Mouse (Mus musculus) liver, embryonic 16.5 days (tissue): ENCODE measurements around the gene Gucy2c. TPM values are rescaled to one million over a fixed set of nuclear protein-coding genes. Genes with fewer than 3 reads are reported as not detected.

Source experiments
- ATAC-seq: fragments of 200-750 bp; cut with Nextera tagmentation; 2 replicates; pipeline ENCODE4 v1.8.0; 2017; ENCODE audit warnings: low read depth, mild to moderate bottlenecking, moderate number of reproducible peaks, moderate library complexity
- H3K27ac ChIP-seq: fragments of 300-500 bp; sonication (generic); 2 replicates; pipeline ENCODE4 v1.5.1; 2014; ENCODE audit warnings: mild to moderate bottlenecking, low read length
- H3K27me3 ChIP-seq: fragments of 300-500 bp; sonication (generic); 2 replicates; pipeline ENCODE4 v1.6.1; 2014; ENCODE audit warnings: low read depth, low read length, mixed read lengths; ENCODE audit not compliant: control insufficient read depth, insufficient read depth
- H3K36me3 ChIP-seq: fragments of 300-500 bp; sonication (generic); 2 replicates; pipeline ENCODE4 v1.6.1; 2014; ENCODE audit warnings: mild to moderate bottlenecking; ENCODE audit not compliant: control insufficient read depth, insufficient read depth
- H3K4me1 ChIP-seq: fragments of 300-500 bp; sonication (generic); 2 replicates; pipeline ENCODE4 v1.6.1; 2014; ENCODE audit warnings: low read depth, low read length, mixed read lengths; ENCODE audit not compliant: control insufficient read depth
- H3K4me2 ChIP-seq: fragments of 300-500 bp; sonication (generic); 2 replicates; pipeline ENCODE4 v1.6.1; 2014; ENCODE audit warnings: low read depth, low read length, mixed read lengths
- H3K4me3 ChIP-seq: fragments of 300-500 bp; sonication (generic); 2 replicates; pipeline ENCODE4 v1.5.1; 2014; ENCODE audit warnings: low read depth, mild to moderate bottlenecking, low read length
- H3K9ac ChIP-seq: fragments of 300-500 bp; sonication (generic); 2 replicates; pipeline ENCODE4 v1.6.1; 2014; ENCODE audit warnings: low read depth, low read length
- H3K9me3 ChIP-seq: fragments of 300-500 bp; sonication (generic); replicated peaks from 2 replicates; pipeline ENCODE4 v1.6.1; 2016; ENCODE audit warnings: low read length; ENCODE audit not compliant: control insufficient read depth
- WGBS: fragments of 180-500 bp; shearing (Covaris S2); extraction: QIAGEN DNeasy Blood & Tissue Kit; methylation state at CpG from one replicate; pipeline ENCODE4 v1.1.7; 2014; ENCODE audit not compliant: insufficient replicate concordance; 5-methylcytosine and 5-hydroxymethylcytosine counted together
- polyA plus RNA-seq: library from polyadenylated mRNA; unstranded; fragments of >200 nt; fragmentation: Nextera tagmentation; extraction: Ambion mirVana; gene quantifications from 2 replicates; pipeline ENCODE4 v1.2.1, GENCODE M21; 2015

Gene Gucy2c
- 0.30 and 0.60 TPM in 2 replicates for polyA plus RNA-seq

DNA sequence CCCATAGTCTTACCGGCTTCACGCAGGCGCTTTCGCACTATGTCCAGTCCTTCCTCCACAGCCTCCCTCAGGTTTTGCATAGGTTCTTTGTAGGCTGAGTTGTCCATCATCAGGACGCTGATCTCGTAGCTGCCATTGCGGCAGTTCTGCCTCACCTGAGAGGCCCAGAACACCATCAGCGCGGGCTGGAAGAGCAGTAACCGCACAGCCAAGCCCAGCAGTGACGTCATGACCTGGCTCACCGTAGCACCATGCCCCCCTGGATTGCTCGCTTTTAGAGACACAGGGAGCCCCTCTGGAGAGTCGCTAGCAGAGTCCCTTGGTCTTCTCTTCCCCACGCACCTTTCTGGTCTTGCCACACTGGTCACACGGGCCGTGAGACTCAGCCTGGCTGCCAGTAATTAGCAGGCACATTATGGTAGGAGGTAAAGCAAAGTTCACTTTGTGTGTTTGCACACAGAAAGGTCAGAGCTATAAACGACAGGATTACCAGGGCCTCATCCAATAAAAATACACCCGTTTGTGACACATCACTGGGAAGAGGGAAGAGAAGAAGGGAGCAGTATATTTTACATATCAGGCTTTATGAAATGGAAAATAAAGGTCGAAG, at the start of gene Gucy2c:
Gucy2c (minus strand) TSS at position 389 of the 610 bp plus-strand sequence.
- Histone ChIP-seq H3K36me3 (no peaks in the 10 kb centered on the region), H3K9me3 (no peaks in the 10 kb centered on the region), H3K4me3 (no peak within 1 kb of the TSS), H3K4me1 (no peaks in the 10 kb centered on the region), H3K9ac (no peak within 1 kb of the TSS), H3K4me2 (no peak within 1 kb of the TSS), H3K27ac (no peak within 1 kb of the TSS), H3K27me3 (no peaks in the 10 kb centered on the region)
- peak; percentile 43; the same call in 1 of the 2 replicates for ATAC-seq
- WGBS: 68% methylated on average over 20 of the region's 20 CpGs

DNA sequence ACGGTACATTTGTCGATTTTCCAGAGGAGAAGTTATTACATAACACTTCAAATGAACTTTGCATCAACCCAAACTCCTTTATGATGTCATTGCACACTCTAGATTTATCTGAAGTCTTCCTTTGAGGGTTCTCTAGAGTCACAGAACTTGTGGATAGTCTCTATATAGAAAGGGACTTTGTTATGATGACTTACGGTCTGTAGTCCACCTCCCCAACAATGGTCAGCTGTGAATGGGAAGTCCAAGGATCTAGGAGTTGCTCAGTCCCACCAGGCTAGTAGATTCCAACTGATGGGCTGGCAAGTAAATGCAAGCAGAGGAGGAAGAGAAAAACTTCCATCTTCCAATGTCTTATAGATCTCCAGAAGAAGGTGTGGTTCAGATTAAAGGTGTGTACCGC, 47.1 kb upstream of the Gucy2c start:
- H3K27me3 ChIP-seq: no peaks in the 10 kb centered on the region
- peaks cover 20% of the 10 kb centered on the region for H3K36me3 ChIP-seq
- peak overlapping the region; percentile 80 for H3K4me2 ChIP-seq
- H3K27ac ChIP-seq: peak overlapping the region; percentile 51; the same call in 1 of the 2 replicates
- peak overlapping the region; percentile 86 for H3K4me3 ChIP-seq
- WGBS: 28% methylated on average over 4 of the region's 4 CpGs
- H3K9ac ChIP-seq: peak overlapping the region; percentile 48; the same call in 1 of the 2 replicates
- no peak for ATAC-seq
- H3K4me1 ChIP-seq: peaks cover 7% of the 10 kb centered on the region
- no peaks in the 10 kb centered on the region for H3K9me3 ChIP-seq

DNA sequence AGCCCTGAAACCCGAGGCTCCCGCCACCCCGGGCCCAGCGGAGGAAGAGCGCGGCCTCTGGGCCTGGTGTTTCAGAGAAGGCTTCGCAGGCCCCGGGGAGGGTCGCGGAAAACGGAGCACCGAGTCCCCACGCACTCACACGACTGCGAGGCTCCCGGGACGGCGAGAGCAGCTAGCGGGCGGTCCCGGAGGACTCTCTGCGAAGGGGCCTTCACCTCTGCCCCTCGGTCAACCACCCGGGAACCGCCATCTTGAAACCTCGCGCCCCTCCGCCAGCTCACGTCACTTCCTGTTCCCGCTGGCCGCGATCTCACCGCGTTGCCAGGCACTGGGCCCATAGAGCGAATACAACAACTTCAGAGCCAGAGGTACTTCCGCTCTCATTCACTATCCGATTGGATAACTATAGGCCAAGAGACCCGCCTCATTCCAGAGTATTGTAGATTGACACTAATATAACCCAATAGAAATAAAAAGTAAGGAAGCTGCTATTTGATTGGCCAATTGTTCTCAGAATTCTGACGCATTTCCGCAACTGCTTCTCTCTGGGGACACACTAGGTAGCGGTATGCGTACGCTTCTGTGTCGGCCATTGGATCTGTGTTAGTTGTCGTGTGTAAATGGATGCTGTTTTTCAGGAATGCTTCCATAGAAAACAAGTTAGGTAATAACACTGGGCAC, 46.5 kb upstream of the Gucy2c start, which contains the start of gene Wbp11:
Wbp11 (minus strand) TSS at position 353 of the 681 bp plus-strand sequence.
- Histone ChIP-seq H3K27me3 (no peaks in the 10 kb centered on the region), H3K4me3 (peak within 1 kb of the TSS; percentile 86), H3K27ac (peak within 1 kb of the TSS; percentile 86), H3K4me1 (peaks cover 7% of the 10 kb centered on the region), H3K4me2 (peak within 1 kb of the TSS; percentile 89), H3K9me3 (no peaks in the 10 kb centered on the region), H3K36me3 (peaks cover 22% of the 10 kb centered on the region), H3K9ac (peak within 1 kb of the TSS; percentile 98)
- ATAC-seq: peak; percentile 100
- under 1% methylated on average over 45 of the region's 45 CpGs for WGBS

DNA sequence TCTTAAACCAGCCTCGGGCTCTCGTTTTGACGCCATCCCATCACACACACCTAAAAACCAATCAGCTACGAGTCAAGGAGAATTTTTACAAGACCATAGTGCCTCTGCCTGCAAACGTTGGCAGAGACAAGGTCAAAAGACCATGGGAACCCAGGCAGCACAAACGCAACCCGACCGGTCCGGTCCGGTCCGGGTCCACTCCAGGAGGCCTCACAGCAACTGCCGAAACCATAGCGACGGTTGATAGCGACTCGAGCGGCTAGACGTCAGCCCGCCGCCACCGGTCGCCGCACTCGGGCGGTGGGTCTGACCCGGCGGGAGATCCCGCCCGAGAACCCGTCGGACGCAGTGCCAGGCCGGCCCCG, 45.9 kb upstream of the Gucy2c start, which contains the start of gene BC049715:
BC049715 (plus strand) TSS at position 111 of the 365 bp plus-strand sequence.
- Histone ChIP-seq H3K9ac (peak within 1 kb of the TSS; percentile 98), H3K4me3 (peak within 1 kb of the TSS; percentile 86), H3K36me3 (peaks cover 27% of the 10 kb centered on the region), H3K9me3 (no peaks in the 10 kb centered on the region), H3K4me2 (peak within 1 kb of the TSS; percentile 89), H3K27me3 (no peaks in the 10 kb centered on the region), H3K27ac (peak within 1 kb of the TSS; percentile 86), H3K4me1 (peaks cover 7% of the 10 kb centered on the region)
- WGBS: under 1% methylated on average over 22 of the region's 34 CpGs
- ATAC-seq: peak; percentile 32

DNA sequence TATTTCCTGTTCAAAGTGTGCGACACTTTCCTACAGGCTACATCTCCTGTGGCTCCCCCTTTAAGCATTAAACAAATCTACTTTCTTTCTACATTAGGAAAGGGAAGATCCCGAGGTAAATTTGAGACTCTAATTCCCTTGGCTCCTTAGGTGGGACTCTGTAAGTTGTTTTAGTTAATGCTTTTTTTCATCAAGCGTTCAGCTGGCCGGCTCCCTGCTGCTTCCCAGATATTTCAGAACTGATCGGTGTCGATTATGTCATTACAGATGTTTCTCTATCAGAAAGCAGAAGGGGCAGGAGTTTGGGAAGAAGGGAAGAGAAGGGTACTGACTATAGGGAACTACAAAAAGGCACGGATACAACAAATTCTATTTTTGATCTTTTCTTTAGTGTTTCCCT, 45.6 kb upstream of the Gucy2c start:
- H3K9ac ChIP-seq: peak overlapping the region; percentile 98
- peaks cover 31% of the 10 kb centered on the region for H3K36me3 ChIP-seq
- H3K4me3 ChIP-seq: peak overlapping the region; percentile 86
- WGBS: 5% methylated on average over 7 of the region's 7 CpGs
- peaks cover 7% of the 10 kb centered on the region for H3K4me1 ChIP-seq
- peak overlapping the region; percentile 89 for H3K4me2 ChIP-seq
- no peak for ATAC-seq
- H3K27me3 ChIP-seq: no peaks in the 10 kb centered on the region
- no peaks in the 10 kb centered on the region for H3K9me3 ChIP-seq
- peak overlapping the region; percentile 86; the same call in 1 of the 2 replicates for H3K27ac ChIP-seq

DNA sequence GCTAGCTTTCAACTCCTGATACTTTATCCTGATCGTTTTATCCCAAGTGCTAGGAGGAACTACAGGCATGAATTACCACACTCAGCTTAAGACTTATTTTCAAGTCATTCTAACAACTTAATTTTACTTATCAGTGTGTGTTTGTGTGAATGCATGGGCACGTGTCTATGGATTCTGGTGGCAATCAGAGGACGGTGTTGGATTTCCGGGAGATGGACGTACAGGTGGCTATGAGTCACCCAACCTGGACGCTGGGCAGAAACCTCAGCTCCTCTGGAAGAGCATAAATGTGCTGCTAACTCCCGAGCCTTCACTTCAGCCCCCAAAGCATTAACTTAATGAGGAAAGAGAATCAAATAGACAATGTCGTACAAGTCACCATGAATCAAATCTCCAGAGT, 43.4 kb upstream of the Gucy2c start:
- WGBS: 88% methylated on average over 8 of the region's 8 CpGs
- Histone ChIP-seq H3K27me3 (no peaks in the 10 kb centered on the region), H3K9ac (no peak overlapping the region), H3K9me3 (no peaks in the 10 kb centered on the region), H3K4me2 (no peak overlapping the region), H3K36me3 (peaks cover 52% of the 10 kb centered on the region), H3K4me3 (no peak overlapping the region), H3K4me1 (peaks cover 7% of the 10 kb centered on the region), H3K27ac (no peak overlapping the region)
- ATAC-seq: no peak

DNA sequence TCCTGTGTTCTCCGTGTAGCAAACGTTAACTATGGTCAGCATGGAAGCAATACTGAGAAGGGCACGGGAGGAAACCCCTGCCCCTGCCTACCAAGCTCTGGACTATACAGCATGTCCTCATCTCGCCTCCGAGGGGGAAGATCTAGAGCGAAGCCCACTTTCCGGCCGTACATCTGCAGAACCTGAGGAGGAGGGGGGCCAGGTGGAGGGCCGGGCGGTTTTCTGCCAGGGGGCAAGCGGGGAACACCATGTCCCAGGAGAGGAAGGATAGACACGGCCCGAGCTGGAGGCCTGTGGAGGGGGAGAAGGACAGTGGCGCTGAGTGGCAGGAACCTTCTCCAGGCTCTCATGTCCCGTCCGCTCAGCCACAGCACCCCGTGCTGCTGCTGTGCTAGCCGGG, 39.5 kb upstream of the Gucy2c start:
- H3K4me1 ChIP-seq: no peaks in the 10 kb centered on the region
- ATAC-seq: 0 out of 2 replicates have a peak, but pooled peaks have one; percentile 3
- no peaks in the 10 kb centered on the region for H3K9me3 ChIP-seq
- no peak overlapping the region for H3K9ac ChIP-seq
- WGBS: 90% methylated on average over 18 of the region's 18 CpGs
- no peak overlapping the region for H3K4me2 ChIP-seq
- no peak overlapping the region for H3K4me3 ChIP-seq
- peaks cover 88% of the 10 kb centered on the region for H3K36me3 ChIP-seq
- no peaks in the 10 kb centered on the region for H3K27me3 ChIP-seq
- H3K27ac ChIP-seq: no peak overlapping the region

DNA sequence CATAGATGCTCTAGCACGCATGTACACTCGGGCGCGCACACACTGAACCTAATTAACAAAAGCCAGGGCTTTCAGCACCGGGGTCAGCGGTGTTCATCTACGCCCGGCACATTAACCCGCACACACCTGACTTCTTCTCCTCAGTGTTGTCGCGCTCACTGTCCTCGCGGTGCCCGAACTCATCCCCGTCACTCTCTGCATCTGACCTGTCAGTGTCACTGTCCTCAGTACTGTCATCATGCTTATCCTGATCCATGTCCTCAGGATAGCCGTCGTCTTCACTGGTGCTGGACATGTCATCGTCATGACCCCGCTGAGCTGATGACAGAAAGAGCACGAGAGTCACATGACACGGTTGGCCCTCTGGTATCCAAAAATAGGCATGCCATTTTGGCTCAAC, 38.8 kb upstream of the Gucy2c start:
- H3K9me3 ChIP-seq: no peaks in the 10 kb centered on the region
- H3K9ac ChIP-seq: no peak overlapping the region
- no peak overlapping the region for H3K4me2 ChIP-seq
- H3K27me3 ChIP-seq: no peaks in the 10 kb centered on the region
- H3K4me3 ChIP-seq: no peak overlapping the region
- no peak for ATAC-seq
- WGBS: 92% methylated on average over 21 of the region's 21 CpGs
- no peaks in the 10 kb centered on the region for H3K4me1 ChIP-seq
- peaks cover 90% of the 10 kb centered on the region for H3K36me3 ChIP-seq
- H3K27ac ChIP-seq: no peak overlapping the region

DNA sequence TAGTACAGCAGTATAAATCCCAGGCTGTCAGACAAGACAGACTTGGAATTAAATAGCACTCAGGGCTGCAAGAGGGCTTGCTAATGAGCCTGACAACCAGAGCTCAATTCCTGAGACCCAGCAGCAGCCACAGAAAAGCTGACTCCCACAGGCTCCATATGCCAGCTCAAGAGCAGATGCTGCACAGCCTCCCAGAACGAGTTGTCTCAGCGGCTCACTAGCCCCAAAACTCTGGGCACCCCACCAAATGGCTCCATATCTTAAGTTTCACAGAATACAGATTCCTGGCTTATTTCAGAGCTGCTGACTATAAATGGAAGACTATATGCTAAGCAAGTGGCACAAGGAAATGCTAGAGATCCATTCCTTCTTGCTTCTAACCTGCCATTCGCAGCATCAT, 36.0 kb upstream of the Gucy2c start:
- no peaks in the 10 kb centered on the region for H3K4me1 ChIP-seq
- H3K9ac ChIP-seq: no peak overlapping the region
- no peak overlapping the region for H3K4me2 ChIP-seq
- no peaks in the 10 kb centered on the region for H3K9me3 ChIP-seq
- H3K27ac ChIP-seq: no peak overlapping the region
- H3K4me3 ChIP-seq: no peak overlapping the region
- ATAC-seq: no peak
- no peaks in the 10 kb centered on the region for H3K27me3 ChIP-seq
- H3K36me3 ChIP-seq: peaks cover 89% of the 10 kb centered on the region
- WGBS: 88% methylated on average over 3 of the region's 3 CpGs
